Mouse (Mus musculus) MEL (cell line): ENCODE measurements around the gene Dagla. TPM values are rescaled to one million over a fixed set of nuclear protein-coding genes. Genes with fewer than 3 reads are reported as not detected.
A peak's percentile ranks its signal among the peaks of the same experiment; 100 is the strongest.

Source experiments
- DNase-seq: peaks from one replicate; pipeline ENCODE4 v3.0.0; 2011; ENCODE audit warnings: low read depth, low spot score
- H3K27ac ChIP-seq: 2 replicates; pipeline ENCODE4 v1.5.1; 2012; ENCODE audit warnings: low read depth, mild to moderate bottlenecking, control low read depth, low read length, moderate library complexity; ENCODE audit not compliant: control insufficient read depth
- H3K27me3 ChIP-seq, 2 experiments: fragments of 150-350 bp in 1 of 2; sonication (generic) in 1 of 2; 2 replicates each; pipeline ENCODE4 v1.6.1; 2012; ENCODE audit warnings: low read length in 2 of 2, mild to moderate bottlenecking in 2 of 2, improper control_type of control experiment in 1 of 2, moderate library complexity in 1 of 2; ENCODE audit not compliant: insufficient read depth in 2 of 2, control insufficient read depth in 1 of 2
- H3K36me3 ChIP-seq, 2 experiments: 2 replicates each; pipeline ENCODE4 v1.6.1; 2012 to 2014; ENCODE audit warnings: low read length in 2 of 2, improper control_type of control experiment in 1 of 2, inconsistent platforms in 1 of 2, mild to moderate bottlenecking in 1 of 2; ENCODE audit not compliant: insufficient read depth in 2 of 2, control insufficient read depth in 1 of 2
- H3K4me1 ChIP-seq, 2 experiments: fragments of 150-350 bp in 1 of 2; sonication (generic) in 1 of 2; 2 replicates each; pipeline ENCODE4 v1.6.1; 2012; ENCODE audit warnings: low read length in 2 of 2, improper control_type of control experiment in 1 of 2, mild to moderate bottlenecking in 1 of 2; ENCODE audit not compliant: insufficient read depth in 2 of 2, control insufficient read depth in 1 of 2
- H3K4me3 ChIP-seq, 2 experiments: fragments of 150-350 bp in 1 of 2; sonication (generic) in 1 of 2; 2 replicates each; pipeline ENCODE4 v1.5.1; 2012; ENCODE audit warnings: low read depth in 2 of 2, low read length in 2 of 2, mild to moderate bottlenecking in 2 of 2, moderate library complexity in 2 of 2, control low read depth in 1 of 2, improper control_type of control experiment in 1 of 2; ENCODE audit not compliant: control insufficient read depth in 1 of 2, insufficient read depth in 1 of 2
- H3K79me2 ChIP-seq: 2 replicates; pipeline ENCODE4 v1.6.1; 2012; ENCODE audit warnings: mild to moderate bottlenecking, low read length, moderate library complexity; ENCODE audit not compliant: control insufficient read depth, poor library complexity, insufficient read depth
- H3K9ac ChIP-seq: 2 replicates; pipeline ENCODE4 v1.6.1; 2012; ENCODE audit warnings: low read depth, mild to moderate bottlenecking, control low read depth, low read length, moderate library complexity; ENCODE audit not compliant: control insufficient read depth, poor library complexity, severe bottlenecking
- H3K9me3 ChIP-seq: fragments of 150-350 bp; sonication (generic); replicated peaks from 2 replicates; pipeline ENCODE4 v1.6.1; 2012; ENCODE audit warnings: mild to moderate bottlenecking, low read length, improper control_type of control experiment, moderate library complexity; ENCODE audit not compliant: insufficient read depth
- BHLHE40 ChIP-seq: IDR thresholded peaks from 2 replicates; pipeline ENCODE4 v1.6.1; 2012; ENCODE audit warnings: low read depth, mild to moderate bottlenecking, inconsistent platforms, low read length, improper control_type of control experiment, borderline replicate concordance
- CHD1 ChIP-seq: IDR thresholded peaks from 2 replicates; pipeline ENCODE4 v1.6.1; 2012; ENCODE audit warnings: low read depth, mild to moderate bottlenecking, inconsistent platforms, low read length, improper control_type of control experiment
- CHD2 ChIP-seq: IDR thresholded peaks from 2 replicates; pipeline ENCODE4 v1.6.1; 2011; ENCODE audit warnings: low read length, improper control_type of control experiment
- CTCF ChIP-seq, 3 experiments: IDR thresholded peaks in 2 of 3; conservative IDR thresholded peaks in 1 of 3; 2 replicates each; pipeline ENCODE4 v1.5.1; 2011 to 2012; ENCODE audit warnings: low read length in 3 of 3, low read depth in 2 of 3, mild to moderate bottlenecking in 2 of 3, improper control_type of control experiment in 1 of 3, inconsistent platforms in 1 of 3, mixed read lengths in 1 of 3, moderate library complexity in 1 of 3; ENCODE audit not compliant: control insufficient read depth in 1 of 3, insufficient read depth in 1 of 3, poor library complexity in 1 of 3, severe bottlenecking in 1 of 3
- E2F4 ChIP-seq: IDR thresholded peaks from 2 replicates; pipeline ENCODE4 v1.6.1; 2011; ENCODE audit warnings: low read depth, low read length, improper control_type of control experiment, borderline replicate concordance
- ELF1 ChIP-seq: IDR thresholded peaks from 2 replicates; pipeline ENCODE4 v1.6.1; 2014; ENCODE audit warnings: low read depth, mild to moderate bottlenecking, inconsistent platforms, low read length, improper control_type of control experiment, moderate library complexity
- EP300 ChIP-seq, 2 experiments: IDR thresholded peaks; 2 replicates each; pipeline ENCODE4 v1.6.1; 2011; ENCODE audit warnings: improper control_type of control experiment in 2 of 2, low read length in 2 of 2, low read depth in 1 of 2, mild to moderate bottlenecking in 1 of 2
- GABPA ChIP-seq: IDR thresholded peaks from 2 replicates; pipeline ENCODE4 v1.6.1; 2012; ENCODE audit warnings: low read depth, mild to moderate bottlenecking, inconsistent platforms, low read length, improper control_type of control experiment, moderate library complexity
- HCFC1 ChIP-seq: IDR thresholded peaks from 2 replicates; pipeline ENCODE4 v1.6.1; 2012; ENCODE audit warnings: low read depth, mild to moderate bottlenecking, inconsistent platforms, low read length, improper control_type of control experiment, moderate library complexity
- KAT2A ChIP-seq: conservative IDR thresholded peaks from 2 replicates; pipeline ENCODE4 v1.6.1; 2012; ENCODE audit warnings: low read depth, low read length, improper control_type of control experiment, inconsistent platforms
- MAFK ChIP-seq: IDR thresholded peaks from 2 replicates; pipeline ENCODE4 v1.6.1; 2011; ENCODE audit warnings: low read depth, mild to moderate bottlenecking, low read length, improper control_type of control experiment, borderline replicate concordance
- MAX ChIP-seq: IDR thresholded peaks from 2 replicates; pipeline ENCODE4 v1.6.1; 2011; ENCODE audit warnings: low read length, improper control_type of control experiment
- MAZ ChIP-seq: IDR thresholded peaks from 2 replicates; pipeline ENCODE4 v1.6.1; 2012; ENCODE audit warnings: low read depth, mild to moderate bottlenecking, inconsistent platforms, low read length, improper control_type of control experiment
- MEF2A ChIP-seq: IDR thresholded peaks from 2 replicates; pipeline ENCODE4 v1.6.1; 2014; ENCODE audit warnings: low read depth, mild to moderate bottlenecking, inconsistent platforms, low read length, improper control_type of control experiment; ENCODE audit not compliant: poor library complexity, insufficient replicate concordance, severe bottlenecking; ENCODE audit errors: extremely low read depth
- MYB ChIP-seq: IDR thresholded peaks from 2 replicates; pipeline ENCODE4 v1.6.1; 2011; ENCODE audit warnings: mild to moderate bottlenecking, low read depth, low read length, improper control_type of control experiment
- MYC ChIP-seq: IDR thresholded peaks from 2 replicates; pipeline ENCODE4 v1.6.1; 2011; ENCODE audit warnings: low read depth, mild to moderate bottlenecking, low read length, improper control_type of control experiment, moderate library complexity
- NELFE ChIP-seq: IDR thresholded peaks from 2 replicates; pipeline ENCODE4 v1.6.1; 2011; ENCODE audit warnings: low read depth, low read length, improper control_type of control experiment
- NRF1 ChIP-seq: IDR thresholded peaks from 2 replicates; pipeline ENCODE4 v1.6.1; 2014; ENCODE audit warnings: low read depth, mild to moderate bottlenecking, inconsistent platforms, low read length, improper control_type of control experiment, moderate library complexity; ENCODE audit not compliant: poor library complexity, insufficient read depth, severe bottlenecking
- POLR2AphosphoS2 ChIP-seq: IDR thresholded peaks from 2 replicates; pipeline ENCODE4 v1.6.1; 2011; ENCODE audit warnings: low read length, improper control_type of control experiment
- POLR2AphosphoS5 ChIP-seq: IDR thresholded peaks from 2 replicates; pipeline ENCODE4 v1.6.1; 2012; ENCODE audit warnings: low read depth, borderline replicate concordance, mild to moderate bottlenecking, inconsistent platforms, low read length, moderate library complexity, mixed read lengths
- RAD21 ChIP-seq: IDR thresholded peaks from 2 replicates; pipeline ENCODE4 v1.6.1; 2011; ENCODE audit warnings: mild to moderate bottlenecking, low read depth, low read length, improper control_type of control experiment
- SIN3A ChIP-seq: IDR thresholded peaks from 2 replicates; pipeline ENCODE4 v1.6.1; 2012; ENCODE audit warnings: low read length, improper control_type of control experiment, inconsistent platforms
- SMC3 ChIP-seq: IDR thresholded peaks from 2 replicates; pipeline ENCODE4 v1.6.1; 2011; ENCODE audit warnings: low read depth, low read length, improper control_type of control experiment
- TBP ChIP-seq: IDR thresholded peaks from 2 replicates; pipeline ENCODE4 v1.8.0; 2011; ENCODE audit warnings: low read depth, low read length, improper control_type of control experiment
- TCF12 ChIP-seq: IDR thresholded peaks from 2 replicates; pipeline ENCODE4 v1.6.1; 2014; ENCODE audit warnings: low read depth, mild to moderate bottlenecking, inconsistent platforms, low read length, improper control_type of control experiment, moderate library complexity
- UBTF ChIP-seq: IDR thresholded peaks from 2 replicates; pipeline ENCODE4 v1.6.1; 2012; ENCODE audit warnings: low read depth, mild to moderate bottlenecking, inconsistent platforms, low read length, improper control_type of control experiment, moderate library complexity, borderline replicate concordance; ENCODE audit not compliant: insufficient read depth
- USF1 ChIP-seq: IDR thresholded peaks from 2 replicates; pipeline ENCODE4 v1.6.1; 2014; ENCODE audit warnings: low read depth, mild to moderate bottlenecking, inconsistent platforms, low read length, improper control_type of control experiment, moderate library complexity
- USF2 ChIP-seq, 2 experiments: IDR thresholded peaks; 2 replicates each; pipeline ENCODE4 v1.6.1; 2011 to 2012; ENCODE audit warnings: improper control_type of control experiment in 2 of 2, low read length in 2 of 2, borderline replicate concordance in 1 of 2, inconsistent platforms in 1 of 2, low read depth in 1 of 2, mild to moderate bottlenecking in 1 of 2; ENCODE audit not compliant: insufficient read depth in 1 of 2
- ZC3H11A ChIP-seq: IDR thresholded peaks from 2 replicates; pipeline ENCODE4 v1.6.1; 2012; ENCODE audit warnings: low read depth, mild to moderate bottlenecking, inconsistent platforms, low read length, improper control_type of control experiment
- ZMIZ1 ChIP-seq: IDR thresholded peaks from 2 replicates; pipeline ENCODE4 v1.6.1; 2012; ENCODE audit warnings: low read depth, mild to moderate bottlenecking, inconsistent platforms, low read length, improper control_type of control experiment, moderate library complexity
- polyA plus RNA-seq, 2 experiments: library from polyadenylated mRNA; stranded (reverse) in 1 of 2; unstranded in 1 of 2; fragments of >175 nt in 1 of 2; fragments of >200 nt in 1 of 2; gene quantifications; 2 replicates each; pipeline versions ENCODE4 v1.2.1 to v1.2.4; 2012; ENCODE audit warnings: low replicate concordance in 2 of 2, low read depth in 1 of 2; ENCODE audit not compliant: insufficient read length in 2 of 2, insufficient read depth in 1 of 2, missing spikeins in 1 of 2
- total RNA-seq: library from RNA; depleted of rRNA; stranded (reverse); fragments of 300-350 nt; gene quantifications from 2 replicates; pipeline ENCODE4 v1.2.3, GENCODE M21; 2012

The Dagla gene
- total and polyA plus RNA-seq, 3 experiments: not detected

- H3K9ac ChIP-seq: no peak overlapping the region
- no peak for TF ChIP-seq POLR2AphosphoS2
- no peak for TF ChIP-seq CHD2
- no peak for TF ChIP-seq USF1
- no peak for TF ChIP-seq TCF12
- TF ChIP-seq RAD21: no peak
- no peak for TF ChIP-seq UBTF
- no peak for TF ChIP-seq MAFK
- no peak for TF ChIP-seq MYC
- TF ChIP-seq CHD1: no peak
- no peak for TF ChIP-seq MYB
- no peak for TF ChIP-seq NELFE
- no peak for TF ChIP-seq MAX
- TF ChIP-seq MAZ: no peak
- TF ChIP-seq MEF2A: no peak
- no peak for TF ChIP-seq USF2 (IDR thresholded peaks at IDR 0.05; ENCODE audit: borderline replicate concordance in 1 of 2, insufficient read depth in 1 of 2, low read depth in 1 of 2, low read length in 2 of 2)
- TF ChIP-seq E2F4: no peak
- TF ChIP-seq KAT2A: no peak
- TF ChIP-seq ZC3H11A: no peak
- TF ChIP-seq TBP: no peak
- no peak for TF ChIP-seq POLR2AphosphoS5
- TF ChIP-seq, all 39 proteins: peak for 0
- no peaks in the 10 kb centered on the region for H3K4me1 ChIP-seq
- no peak overlapping the region for H3K27ac ChIP-seq
- H3K79me2 ChIP-seq: no peaks in the 10 kb centered on the region
- peak; percentile 20 for DNase-seq
- no peaks in the 10 kb centered on the region for H3K36me3 ChIP-seq
- H3K27me3 ChIP-seq: peaks cover 3 to 9% of the 10 kb centered on the region in 2 experiments; a peak in 3 of 4 replicates
- H3K4me3 ChIP-seq: no peak overlapping the region
- H3K9me3 ChIP-seq: no peaks in the 10 kb centered on the region
Measured at GRCm38 (mm10) chr19:10323362-10323837, 18.7 kb upstream of the Dagla start.

- DNase-seq: no peak
- Histone ChIP-seq H3K36me3 (no peaks in the 10 kb centered on the region), H3K9me3 (no peaks in the 10 kb centered on the region), H3K79me2 (no peaks in the 10 kb centered on the region), H3K9ac (no peak overlapping the region), H3K27ac (no peak overlapping the region), H3K4me1 (no peaks in the 10 kb centered on the region), H3K27me3 (peaks cover 0 to 1% of the 10 kb centered on the region in 2 experiments; a peak in 1 of 4 replicates), H3K4me3 (no peak overlapping the region)
- TF ChIP-seq CTCF (IDR thresholded peaks at IDR 0.05 in 2 of 3, conservative IDR thresholded peaks at IDR 0.05 in 1 of 3; ENCODE audit: control insufficient read depth in 1 of 3, insufficient read depth in 1 of 3, low read depth in 2 of 3, low read length in 3 of 3, poor library complexity in 1 of 3, severe bottlenecking in 1 of 3) (no peak), BHLHE40 (no peak), MAX (no peak), E2F4 (no peak), SMC3 (no peak), GABPA (no peak), POLR2AphosphoS2 (no peak), HCFC1 (no peak), ZC3H11A (no peak), MYC (no peak), ELF1 (no peak), MAFK (no peak), TCF12 (no peak), SIN3A (no peak), ZMIZ1 (no peak), MEF2A (no peak), MAZ (no peak), NELFE (no peak), EP300 (IDR thresholded peaks at IDR 0.05; ENCODE audit: low read depth in 1 of 2, low read length in 2 of 2) (no peak), NRF1 (no peak)
Measured at GRCm38 (mm10) chr19:10317795-10318194, 13.1 kb upstream of the Dagla start.
